Mouse (Mus musculus) kidney, postnatal 0 days (tissue): ENCODE measurements around the gene Pik3ap1. TPM values are rescaled to one million over a fixed set of nuclear protein-coding genes. Genes with fewer than 3 reads are reported as not detected.
A peak's percentile ranks its signal among the peaks of the same experiment; 100 is the strongest.

Experiments
- ATAC-seq: fragments of 200-750 bp; cut with Nextera tagmentation; replicated peaks from 2 replicates; pipeline ENCODE4 v1.8.0; 2017; ENCODE audit warnings: low read depth, moderate number of reproducible peaks, moderate TSS enrichment, moderate library complexity; ENCODE audit not compliant: low FRiP score
- DNase-seq: peaks from one replicate; pipeline ENCODE4 v3.0.0-alpha.2; 2016; ENCODE audit warnings: low spot score
- H3K27ac ChIP-seq: fragments of 300-500 bp; sonication (generic); 2 replicates; pipeline ENCODE4 v1.5.1; 2014; ENCODE audit warnings: mild to moderate bottlenecking
- H3K27me3 ChIP-seq: fragments of 300-500 bp; sonication (generic); 2 replicates; pipeline ENCODE4 v1.6.1; 2014; ENCODE audit warnings: low read length, mixed read lengths; ENCODE audit not compliant: insufficient read depth
- H3K36me3 ChIP-seq: fragments of 300-500 bp; sonication (generic); 2 replicates; pipeline ENCODE4 v1.6.1; 2014; ENCODE audit warnings: low read length, mixed read lengths; ENCODE audit not compliant: insufficient read depth
- H3K4me1 ChIP-seq: fragments of 300-500 bp; sonication (generic); replicated peaks from 2 replicates; pipeline ENCODE4 v1.6.1; 2014; ENCODE audit warnings: antibody characterized with exemption, low read length, mixed read lengths; ENCODE audit not compliant: insufficient read depth
- H3K4me2 ChIP-seq: fragments of 300-500 bp; sonication (generic); 2 replicates; pipeline ENCODE4 v1.6.1; 2014; ENCODE audit warnings: mild to moderate bottlenecking, low read length, moderate library complexity, mixed read lengths
- H3K4me3 ChIP-seq: fragments of 300-500 bp; sonication (generic); replicated peaks from 2 replicates; pipeline ENCODE4 v1.5.1; 2014; ENCODE audit warnings: low read depth, low read length
- H3K9ac ChIP-seq: fragments of 300-500 bp; sonication (generic); 2 replicates; pipeline ENCODE4 v1.6.1; 2014; ENCODE audit warnings: low read depth, low read length
- H3K9me3 ChIP-seq: fragments of 300-500 bp; sonication (generic); replicated peaks from 2 replicates; pipeline ENCODE4 v1.6.1; 2016; ENCODE audit warnings: low read length, inconsistent platforms, mixed read lengths
- CTCF ChIP-seq: IDR thresholded peaks from 2 replicates; pipeline ENCODE4 v1.5.1; 2016; ENCODE audit warnings: antibody characterized with exemption, low read depth, mild to moderate bottlenecking, moderate library complexity
- WGBS: fragments of 180-500 bp; shearing (Covaris S2); extraction: QIAGEN DNeasy Blood & Tissue Kit; methylation state at CpG from one replicate; pipeline ENCODE4 v1.1.7; 2014; 5-methylcytosine and 5-hydroxymethylcytosine counted together
- polyA plus RNA-seq: library from polyadenylated mRNA; unstranded; fragments of >200 nt; fragmentation: Nextera tagmentation; extraction: Ambion mirVana; gene quantifications from 2 replicates; pipeline ENCODE4 v1.2.1, GENCODE M21; 2015

The Pik3ap1 gene
- polyA plus RNA-seq, 1 experiment from 2014 or later = 1.7 TPM

GRCm38 (mm10) chr19:41248968-41249367, 135.9 kb downstream of the Pik3ap1 start:
- H3K4me2 ChIP-seq = no peak overlapping the region
- no peak overlapping the region for H3K27ac ChIP-seq
- H3K27me3 ChIP-seq = no peaks in the 10 kb centered on the region
- no peak overlapping the region for H3K9ac ChIP-seq
- peaks cover 23% of the 10 kb centered on the region; the same call in 1 of the 2 replicates for H3K36me3 ChIP-seq
- H3K4me3 ChIP-seq = no peak overlapping the region
- no peak for TF ChIP-seq CTCF
- no peaks in the 10 kb centered on the region for H3K9me3 ChIP-seq
- H3K4me1 ChIP-seq = no peaks in the 10 kb centered on the region
- no peak for ATAC-seq
- WGBS = 31% methylated on average over 4 of the region's 4 CpGs
- peak; percentile 44 for DNase-seq

GRCm38 (mm10) chr19:41248271-41248670, 136.6 kb downstream of the Pik3ap1 start:
- Histone ChIP-seq H3K9me3 (no peaks in the 10 kb centered on the region), H3K4me1 (no peaks in the 10 kb centered on the region), H3K36me3 (peaks cover 27% of the 10 kb centered on the region; the same call in 1 of the 2 replicates), H3K9ac (no peak overlapping the region), H3K4me2 (no peak overlapping the region), H3K27ac (no peak overlapping the region), H3K27me3 (no peaks in the 10 kb centered on the region), H3K4me3 (no peak overlapping the region)
- WGBS = 88% methylated on average over 3 of the region's 3 CpGs
- ATAC-seq (no peak), DNase-seq (no peak)
- no peak for TF ChIP-seq CTCF

- Histone ChIP-seq H3K4me3 (no peak overlapping the region), H3K27me3 (no peaks in the 10 kb centered on the region), H3K4me1 (no peaks in the 10 kb centered on the region), H3K9me3 (no peaks in the 10 kb centered on the region), H3K27ac (no peak overlapping the region), H3K9ac (no peak overlapping the region), H3K4me2 (no peak overlapping the region), H3K36me3 (peaks cover 43% of the 10 kb centered on the region)
- DNase-seq (no peak), ATAC-seq (no peak)
- no peak for TF ChIP-seq CTCF
- 82% methylated on average over 4 of the region's 4 CpGs for WGBS
Measured at GRCm38 (mm10) chr19:41246271-41246670, 138.6 kb downstream of the Pik3ap1 start.

- Histone ChIP-seq H3K36me3 (peaks cover 54% of the 10 kb centered on the region), H3K9ac (no peak overlapping the region), H3K27me3 (no peaks in the 10 kb centered on the region), H3K27ac (no peak overlapping the region), H3K9me3 (no peaks in the 10 kb centered on the region), H3K4me3 (no peak overlapping the region), H3K4me2 (no peak overlapping the region), H3K4me1 (no peaks in the 10 kb centered on the region)
- 65% methylated on average over 6 of the region's 6 CpGs for WGBS
- no peak for ATAC-seq
- DNase-seq = peak; percentile 71
- TF ChIP-seq CTCF = peak; percentile 70
Measured at GRCm38 (mm10) chr19:41244581-41244980, 140.3 kb downstream of the Pik3ap1 start.

GRCm38 (mm10) chr19:41241997-41242396, 142.9 kb downstream of the Pik3ap1 start:
- H3K4me3 ChIP-seq = no peak overlapping the region
- H3K36me3 ChIP-seq = peaks cover 57% of the 10 kb centered on the region
- H3K27me3 ChIP-seq = no peaks in the 10 kb centered on the region
- no peak for ATAC-seq
- no peaks in the 10 kb centered on the region for H3K9me3 ChIP-seq
- H3K4me2 ChIP-seq = no peak overlapping the region
- 94% methylated on average over 5 of the region's 5 CpGs for WGBS
- DNase-seq = no peak
- no peaks in the 10 kb centered on the region for H3K4me1 ChIP-seq
- no peak for TF ChIP-seq CTCF
- H3K9ac ChIP-seq = no peak overlapping the region
- H3K27ac ChIP-seq = no peak overlapping the region

GRCm38 (mm10) chr19:41233698-41234097, 151.2 kb downstream of the Pik3ap1 start:
- Histone ChIP-seq H3K4me1 (no peaks in the 10 kb centered on the region), H3K9ac (no peak overlapping the region), H3K4me3 (no peak overlapping the region), H3K4me2 (no peak overlapping the region), H3K27me3 (no peaks in the 10 kb centered on the region), H3K27ac (no peak overlapping the region), H3K36me3 (peaks cover 33% of the 10 kb centered on the region; the same call in 1 of the 2 replicates), H3K9me3 (no peaks in the 10 kb centered on the region)
- 93% methylated on average over 4 of the region's 4 CpGs for WGBS
- ATAC-seq (no peak), DNase-seq (no peak)
- no peak for TF ChIP-seq CTCF

Other genes starting within 250 kb of the Pik3ap1 start
- not detected in 2 replicates for gene Tll2, start 178.3 kb downstream of the Pik3ap1 start, polyA plus RNA-seq
- gene Tm9sf3, start 121.1 kb downstream of the Pik3ap1 start, polyA plus RNA-seq = 135 and 138 TPM in 2 replicates
- 14.0 and 14.7 TPM in 2 replicates for gene Lcor, start 97.5 kb upstream of the Pik3ap1 start, polyA plus RNA-seq
- 1.4 and 1.6 TPM in 2 replicates for gene Gm340, start 197.3 kb upstream of the Pik3ap1 start, polyA plus RNA-seq